Mouse (Mus musculus): ENCODE data around the gene Fam214a. TPM values are rescaled to one million over a fixed set of nuclear protein-coding genes. Genes with fewer than 3 reads are reported as not detected.

The Fam214a gene
- total RNA-seq (2023): 10 to 100 TPM; 22.9 to 24.0 TPM

GRCm38 (mm10) chr9:74952756-74953247, at the start of gene Fam214a:
TSS of gene Fam214a (plus strand) at chr9:74952884.

GRCm38 (mm10) chr9:75037451-75038356, 85.0 kb downstream of the Fam214a start, which contains the start of gene Arpp19:
TSS of gene Arpp19 (plus strand) at chr9:75037614.

GRCm38 (mm10) chr9:75070457-75071028, 117.9 kb downstream of the Fam214a start, which contains the start of gene Myo5a:
TSS of gene Myo5a (plus strand) at chr9:75071015.

Other genes starting within 250 kb of the Fam214a start
- not detected for gene Onecut1, start 91.0 kb upstream of the Fam214a start, total RNA-seq (2023)
- 100 to 1,000 TPM; 123 to 126 TPM for gene Arpp19, start 84.7 kb downstream of the Fam214a start, total RNA-seq (2023)
- 100 to 1,000 TPM; 126 to 127 TPM for gene Myo5a, start 118.1 kb downstream of the Fam214a start, total RNA-seq (2023)

All from neutrophil, adult 59 days (primary cell).